Mouse (Mus musculus) lung, embryonic 15.5 days (tissue): ENCODE results near the gene Hnf1a. TPM values are rescaled to one million over a fixed set of nuclear protein-coding genes. Genes with fewer than 3 reads are reported as not detected.

Experiments
- ATAC-seq: fragments of 200-750 bp; cut with Nextera tagmentation; 2 replicates; pipeline ENCODE4 v1.8.0; 2017; ENCODE audit warnings: moderate number of reproducible peaks, borderline replicate concordance; ENCODE audit not compliant: low FRiP score, low TSS enrichment; ENCODE audit errors: extremely low read depth
- H3K27ac ChIP-seq: fragments of 300-500 bp; sonication (generic); 2 replicates; pipeline ENCODE4 v1.5.1; 2015; ENCODE audit warnings: moderate library complexity, mild to moderate bottlenecking, inconsistent platforms
- H3K27me3 ChIP-seq: fragments of 300-500 bp; sonication (generic); 2 replicates; pipeline ENCODE4 v1.6.1; 2015; ENCODE audit warnings: inconsistent platforms
- H3K36me3 ChIP-seq: fragments of 300-500 bp; sonication (generic); 2 replicates; pipeline ENCODE4 v1.6.1; 2015; ENCODE audit warnings: inconsistent platforms
- H3K4me1 ChIP-seq: fragments of 300-500 bp; sonication (generic); 2 replicates; pipeline ENCODE4 v1.6.1; 2015; ENCODE audit warnings: inconsistent platforms
- H3K4me2 ChIP-seq: fragments of 300-500 bp; sonication (generic); 2 replicates; pipeline ENCODE4 v1.6.1; 2015; ENCODE audit warnings: inconsistent platforms, mild to moderate bottlenecking, moderate library complexity
- H3K4me3 ChIP-seq: fragments of 300-500 bp; sonication (generic); 2 replicates; pipeline ENCODE4 v1.5.1; 2015; ENCODE audit warnings: mild to moderate bottlenecking, inconsistent platforms
- H3K9ac ChIP-seq: fragments of 300-500 bp; sonication (generic); 2 replicates; pipeline ENCODE4 v1.6.1; 2015; ENCODE audit warnings: inconsistent platforms
- H3K9me3 ChIP-seq: fragments of 300-500 bp; sonication (generic); 2 replicates; pipeline ENCODE4 v1.6.1; 2016; ENCODE audit warnings: inconsistent platforms
- WGBS: fragments of 180-500 bp; shearing (Covaris S2); methylation state at CpG from one replicate; pipeline ENCODE4 v1.1.7; 2015; 5-methylcytosine and 5-hydroxymethylcytosine counted together
- polyA plus RNA-seq: library from polyadenylated mRNA; unstranded; fragments of >200 nt; fragmentation: Nextera tagmentation; extraction: Ambion mirVana; gene quantifications from 2 replicates; pipeline ENCODE4 v1.2.1, GENCODE M21; 2015

The Hnf1a gene
- polyA plus RNA-seq = 0.15 TPM in 1 of 2 replicates, not detected in the other

DNA sequence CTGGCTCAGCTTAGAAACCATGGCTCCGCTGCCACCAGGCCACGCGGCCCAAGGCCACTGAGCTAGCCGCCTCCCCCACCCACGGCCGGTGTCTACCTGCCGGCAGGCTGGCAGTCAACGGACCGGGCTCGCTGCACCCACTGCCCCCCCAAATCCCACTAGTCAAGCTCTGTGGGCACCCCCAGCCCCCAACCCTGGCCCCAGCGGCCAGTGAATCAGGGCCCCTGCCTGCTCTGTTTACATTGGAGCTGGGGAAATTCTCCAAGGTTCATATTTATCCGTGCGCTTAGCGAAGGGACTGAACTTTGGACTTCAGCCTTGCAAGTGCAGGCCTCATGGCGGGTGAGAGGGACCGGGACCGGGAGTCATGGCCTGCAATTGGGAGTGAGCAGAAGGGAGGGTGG lies at the start of gene Hnf1a:
Gene Hnf1a (minus strand): TSS at position 271 of the 404 bp plus-strand sequence.
- Histone ChIP-seq H3K4me3 (no peak within 1 kb of the TSS), H3K4me2 (no peak within 1 kb of the TSS), H3K36me3 (no peaks in the 10 kb centered on the region), H3K27ac (no peak within 1 kb of the TSS), H3K9ac (no peak within 1 kb of the TSS), H3K4me1 (0 out of 2 replicates have a peak, but pooled peaks cover 3% of the 10 kb centered on the region), H3K9me3 (no peaks in the 10 kb centered on the region), H3K27me3 (0 out of 2 replicates have a peak, but pooled peaks cover 4% of the 10 kb centered on the region)
- WGBS = 50% methylated on average over 17 of the region's 17 CpGs
- no peak for ATAC-seq

DNA sequence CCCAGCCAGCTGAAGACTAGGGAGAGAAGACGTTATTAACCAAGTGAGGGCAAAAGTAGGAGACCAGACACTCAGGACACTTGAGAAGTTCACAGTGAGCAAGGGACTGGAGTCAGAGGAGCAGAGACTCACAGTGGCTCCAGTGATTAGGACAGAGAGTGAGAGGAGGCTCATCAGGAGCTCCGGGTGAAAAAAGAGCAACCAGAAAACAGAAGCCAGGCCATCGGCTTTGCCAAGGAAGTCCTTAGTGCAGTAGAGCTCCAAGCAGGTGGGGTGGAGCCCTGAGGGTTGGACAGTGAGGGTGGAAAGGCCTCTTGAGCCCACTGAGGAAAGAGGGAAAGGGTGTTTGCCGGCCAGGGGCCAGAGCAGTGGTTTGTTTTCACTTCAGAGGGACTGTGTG lies 47.9 kb upstream of the Hnf1a start:
- H3K4me1 ChIP-seq = peaks cover 48% of the 10 kb centered on the region
- no peak for ATAC-seq
- H3K4me2 ChIP-seq = 0 out of 2 replicates have a peak overlapping the region, but pooled peaks have one; percentile 1
- H3K9me3 ChIP-seq = no peaks in the 10 kb centered on the region
- no peaks in the 10 kb centered on the region for H3K27me3 ChIP-seq
- WGBS = 43% methylated on average over 4 of the region's 4 CpGs
- H3K9ac ChIP-seq = no peak overlapping the region
- H3K36me3 ChIP-seq = no peaks in the 10 kb centered on the region
- 0 out of 2 replicates have a peak overlapping the region, but pooled peaks have one; percentile 29 for H3K27ac ChIP-seq
- H3K4me3 ChIP-seq = no peak overlapping the region

DNA sequence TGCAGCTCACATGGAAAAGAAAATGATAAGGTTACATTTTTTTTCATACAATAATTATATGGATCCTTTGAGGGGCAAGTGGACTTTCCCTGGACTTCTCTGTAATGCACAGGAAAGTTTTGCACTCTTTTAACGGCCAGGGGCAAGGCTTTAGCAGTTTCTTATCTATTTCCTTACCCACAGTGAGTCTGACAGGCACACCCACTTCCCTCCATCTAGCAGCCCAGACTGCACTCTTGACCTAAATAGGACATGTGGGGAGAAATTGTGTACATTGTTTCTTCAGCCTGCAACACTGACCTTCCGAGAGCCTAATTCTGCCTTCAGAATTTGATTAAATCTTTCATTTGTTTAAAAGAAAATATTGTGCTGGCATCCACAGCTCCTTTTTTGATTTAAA lies 47.4 kb upstream of the Hnf1a start:
- Histone ChIP-seq H3K9ac (no peak overlapping the region), H3K36me3 (no peaks in the 10 kb centered on the region), H3K27ac (no peak overlapping the region), H3K4me1 (peaks cover 54% of the 10 kb centered on the region), H3K4me2 (peak overlapping the region; percentile 8; the same call in 1 of the 2 replicates), H3K4me3 (no peak overlapping the region), H3K27me3 (no peaks in the 10 kb centered on the region), H3K9me3 (no peaks in the 10 kb centered on the region)
- 13% methylated on average over 2 of the region's 2 CpGs for WGBS
- no peak for ATAC-seq

DNA sequence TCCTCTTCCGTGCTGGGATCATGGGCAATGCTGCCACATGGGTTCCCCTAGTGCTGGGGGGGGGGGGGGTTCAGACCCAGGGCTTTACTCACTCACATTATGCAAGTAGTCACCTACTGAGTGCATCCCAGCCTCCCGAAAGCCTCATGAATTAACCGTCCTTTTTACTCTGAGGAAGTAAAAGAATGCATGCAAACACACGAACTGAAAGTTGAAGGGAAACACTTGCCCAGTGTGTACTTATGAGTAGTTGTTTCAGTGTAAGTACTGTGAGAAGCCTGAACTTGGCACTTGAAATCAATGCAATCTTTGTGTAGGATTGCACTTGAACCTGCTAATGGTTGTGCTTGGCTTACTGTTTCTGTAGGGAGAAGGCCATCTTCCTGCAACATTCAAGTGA lies 44.2 kb upstream of the Hnf1a start:
- H3K9ac ChIP-seq = no peak overlapping the region
- 39% methylated on average over 4 of the region's 4 CpGs for WGBS

DNA sequence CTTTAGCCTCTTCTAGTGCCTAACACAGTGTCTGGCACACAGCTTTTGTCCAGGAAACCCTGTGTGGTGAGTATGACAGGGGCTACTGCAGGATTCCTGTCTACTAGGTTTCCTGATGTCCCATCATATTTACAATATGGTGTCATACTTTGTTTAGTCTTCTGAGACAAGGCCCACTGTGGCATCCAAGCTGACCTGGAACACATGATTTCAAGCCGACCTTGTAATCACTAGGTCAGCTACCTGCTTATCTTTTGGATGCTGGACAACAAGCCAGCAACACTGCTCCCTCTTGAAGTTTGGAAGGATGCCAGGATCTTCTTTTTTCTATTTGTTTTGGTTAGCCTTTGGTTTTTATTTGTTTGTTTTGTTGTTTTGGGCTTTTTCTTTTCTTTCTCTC lies 43.7 kb upstream of the Hnf1a start:
- Histone ChIP-seq H3K9ac (no peak overlapping the region), H3K4me1 (peaks cover 61% of the 10 kb centered on the region), H3K27me3 (no peaks in the 10 kb centered on the region), H3K36me3 (no peaks in the 10 kb centered on the region), H3K4me3 (no peak overlapping the region), H3K27ac (no peak overlapping the region), H3K9me3 (no peaks in the 10 kb centered on the region), H3K4me2 (peak overlapping the region; percentile 34; the same call in 1 of the 2 replicates)
- no peak for ATAC-seq
- WGBS = 11% methylated on average over 1 of the region's 1 CpGs

More for the DNA sequence above, 44.2 kb upstream of the Hnf1a start:
- Histone ChIP-seq H3K36me3 (no peaks in the 10 kb centered on the region), H3K4me2 (peak overlapping the region; percentile 34; the same call in 1 of the 2 replicates), H3K27ac (peak overlapping the region; percentile 18; the same call in 1 of the 2 replicates), H3K4me3 (0 out of 2 replicates have a peak overlapping the region, but pooled peaks have one; percentile 9), H3K4me1 (peaks cover 61% of the 10 kb centered on the region), H3K27me3 (no peaks in the 10 kb centered on the region), H3K9me3 (no peaks in the 10 kb centered on the region)
- no peak for ATAC-seq

DNA sequence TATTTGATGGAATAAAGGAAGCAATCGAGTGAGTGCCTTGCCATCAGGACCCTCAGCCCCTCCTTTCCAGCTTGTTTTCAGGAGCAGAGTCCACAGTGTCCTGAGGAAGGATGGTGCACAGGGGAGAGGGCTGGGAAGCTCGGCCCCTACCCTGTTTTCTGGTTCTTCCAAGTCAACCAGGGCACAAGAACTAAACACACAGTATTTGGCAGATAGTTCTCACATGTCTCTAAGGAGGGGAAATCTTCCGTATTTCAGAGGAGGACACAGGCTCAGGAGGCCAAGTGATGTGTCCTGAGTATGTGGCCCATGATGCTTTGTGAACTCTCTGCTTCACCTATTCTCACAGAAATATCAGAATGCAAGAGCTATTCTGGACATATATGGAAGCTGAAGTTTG lies 42.5 kb upstream of the Hnf1a start:
- H3K36me3 ChIP-seq = no peaks in the 10 kb centered on the region
- no peak overlapping the region for H3K4me3 ChIP-seq
- no peaks in the 10 kb centered on the region for H3K27me3 ChIP-seq
- no peak overlapping the region for H3K27ac ChIP-seq
- H3K4me2 ChIP-seq = no peak overlapping the region
- no peaks in the 10 kb centered on the region for H3K9me3 ChIP-seq
- H3K9ac ChIP-seq = no peak overlapping the region
- peaks cover 55% of the 10 kb centered on the region for H3K4me1 ChIP-seq
- WGBS = 59% methylated on average over 3 of the region's 3 CpGs
- ATAC-seq = no peak

DNA sequence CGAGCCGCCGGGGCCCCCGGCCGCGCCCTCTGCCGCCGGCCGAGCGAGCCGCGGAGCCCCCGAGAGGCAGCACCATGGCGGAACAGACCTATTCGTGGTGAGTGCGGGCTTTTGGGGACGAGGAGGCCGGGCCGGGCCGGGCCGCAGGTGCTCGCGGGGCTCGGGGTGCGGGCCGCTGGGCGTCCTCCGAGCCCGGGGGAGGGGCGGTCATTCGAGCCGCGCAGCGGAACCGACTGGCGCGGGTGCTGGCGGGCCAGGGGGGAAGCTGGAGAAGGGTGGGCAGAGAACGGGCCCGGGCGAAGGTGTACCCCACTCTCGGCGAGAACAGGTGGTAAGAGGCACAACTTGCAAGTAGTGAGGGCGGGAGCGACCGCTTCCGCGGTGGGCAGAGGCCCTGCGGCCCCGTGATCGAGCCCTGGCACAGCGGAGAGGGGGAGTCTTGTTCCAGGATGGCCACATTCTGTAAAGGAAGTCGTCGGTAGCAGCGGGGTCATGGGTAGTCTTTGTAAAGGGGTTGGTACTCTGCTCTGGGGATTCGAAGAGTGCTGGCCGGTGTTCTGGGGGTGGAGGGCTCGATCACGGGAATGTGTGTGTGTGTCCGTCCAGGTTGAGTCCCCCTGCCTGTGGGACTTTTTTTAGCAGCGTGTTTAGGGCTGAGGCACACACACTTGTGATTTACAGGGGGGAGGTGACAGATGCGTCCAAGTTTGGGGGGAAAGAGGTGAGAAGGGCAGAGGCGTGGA lies 40.8 kb upstream of the Hnf1a start:
- Histone ChIP-seq H3K27ac (peak overlapping the region; percentile 85), H3K4me3 (peak overlapping the region; percentile 100), H3K4me1 (peaks cover 37% of the 10 kb centered on the region), H3K9ac (peak overlapping the region; percentile 96), H3K9me3 (no peaks in the 10 kb centered on the region), H3K27me3 (no peaks in the 10 kb centered on the region), H3K4me2 (peak overlapping the region; percentile 89), H3K36me3 (no peaks in the 10 kb centered on the region)
- WGBS = under 1% methylated on average over 55 of the region's 63 CpGs
- peak; percentile 50 for ATAC-seq

DNA sequence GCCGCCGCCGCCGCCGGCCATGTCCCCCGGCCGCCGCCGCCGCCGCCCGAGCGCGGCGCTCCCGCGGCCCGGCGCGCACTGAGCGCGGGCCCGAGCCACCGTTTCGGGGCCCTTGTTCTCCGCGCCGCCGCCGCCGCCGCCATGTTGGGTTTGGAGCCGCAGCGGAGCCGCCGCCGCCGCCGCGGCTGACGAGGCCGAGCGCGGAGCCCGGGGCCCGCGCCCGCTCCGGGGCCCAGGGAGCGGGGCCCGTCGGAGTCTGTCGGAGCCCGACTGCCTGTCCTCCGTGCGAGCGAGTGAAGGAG lies 40.3 kb upstream of the Hnf1a start:
- H3K4me2 ChIP-seq = peak overlapping the region; percentile 89
- H3K4me3 ChIP-seq = peak overlapping the region; percentile 100
- H3K27me3 ChIP-seq = no peaks in the 10 kb centered on the region
- H3K9ac ChIP-seq = peak overlapping the region; percentile 96
- H3K9me3 ChIP-seq = no peaks in the 10 kb centered on the region
- H3K27ac ChIP-seq = peak overlapping the region; percentile 85
- H3K36me3 ChIP-seq = no peaks in the 10 kb centered on the region
- ATAC-seq = peak; percentile 51; the same call in 1 of the 2 replicates
- H3K4me1 ChIP-seq = peaks cover 36% of the 10 kb centered on the region
- WGBS = 0% methylated on average over 21 of the region's 57 CpGs

DNA sequence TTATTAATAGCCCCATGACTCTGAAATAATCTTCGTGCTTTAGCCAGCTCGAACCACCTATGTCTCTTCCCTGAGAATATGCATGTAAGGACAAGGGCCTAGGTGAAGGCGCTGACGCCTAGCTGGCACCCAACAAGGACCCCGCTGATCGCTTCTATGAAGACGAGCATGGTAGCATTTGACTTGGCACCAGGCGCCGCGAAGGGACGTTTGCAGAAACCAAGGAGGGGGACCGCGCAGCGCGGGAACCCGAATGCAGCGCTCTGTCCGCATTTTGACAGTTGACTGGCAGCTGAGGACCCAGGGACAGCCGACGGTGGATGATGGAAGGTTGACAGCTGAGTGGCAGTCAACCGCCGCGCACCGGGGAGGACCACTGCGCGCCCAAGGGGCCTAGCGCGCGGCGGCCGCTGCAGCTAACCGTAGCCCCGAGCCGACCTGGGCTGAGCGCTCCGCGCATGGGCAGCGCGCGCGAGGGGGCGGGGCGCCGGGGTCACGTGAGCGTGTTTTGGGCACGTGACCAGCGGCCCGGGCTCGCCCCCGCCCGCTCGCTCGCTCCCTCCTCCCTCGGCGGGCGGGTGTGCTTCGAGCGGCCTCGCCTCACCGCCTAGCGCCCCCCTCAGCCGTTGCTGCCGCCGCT lies 39.8 kb upstream of the Hnf1a start, which contains the start of gene Sppl3:
Gene Sppl3 (plus strand): TSS at position 561 of the 640 bp plus-strand sequence.
- Histone ChIP-seq H3K36me3 (no peaks in the 10 kb centered on the region), H3K9me3 (no peaks in the 10 kb centered on the region), H3K27me3 (no peaks in the 10 kb centered on the region), H3K4me1 (peaks cover 32% of the 10 kb centered on the region), H3K4me2 (peak within 1 kb of the TSS; percentile 89), H3K27ac (peak within 1 kb of the TSS; percentile 85), H3K4me3 (peak within 1 kb of the TSS; percentile 100), H3K9ac (peak within 1 kb of the TSS; percentile 96)
- under 1% methylated on average over 46 of the region's 65 CpGs for WGBS
- peak; percentile 92 for ATAC-seq

DNA sequence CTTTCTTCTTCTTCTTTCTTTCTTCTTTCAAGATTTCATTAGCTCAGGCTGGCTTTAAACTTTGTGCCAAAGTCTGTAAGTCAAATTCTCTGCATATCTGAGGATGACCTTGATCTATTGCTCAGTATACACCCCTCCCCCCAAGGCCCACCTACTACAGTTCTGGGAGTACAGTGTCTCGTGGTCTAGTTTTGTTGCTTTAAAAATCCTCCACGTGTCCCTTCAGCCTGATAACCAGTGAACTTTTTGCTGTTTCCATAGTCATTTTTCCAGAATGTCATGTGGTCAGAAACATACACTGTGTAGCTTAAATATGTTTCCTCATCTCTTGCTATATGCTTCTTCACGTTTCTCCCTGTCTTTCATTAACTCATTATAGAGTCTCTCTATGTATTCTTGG lies 39.1 kb upstream of the Hnf1a start:
- H3K9ac ChIP-seq = no peak overlapping the region
- ATAC-seq = no peak
- WGBS = 25% methylated on average over 3 of the region's 3 CpGs
- peaks cover 25% of the 10 kb centered on the region for H3K4me1 ChIP-seq
- peak overlapping the region; percentile 100; the same call in 1 of the 2 replicates for H3K4me3 ChIP-seq
- no peak overlapping the region for H3K27ac ChIP-seq
- H3K27me3 ChIP-seq = no peaks in the 10 kb centered on the region
- no peaks in the 10 kb centered on the region for H3K9me3 ChIP-seq
- H3K36me3 ChIP-seq = no peaks in the 10 kb centered on the region
- H3K4me2 ChIP-seq = peak overlapping the region; percentile 89; the same call in 1 of the 2 replicates

DNA sequence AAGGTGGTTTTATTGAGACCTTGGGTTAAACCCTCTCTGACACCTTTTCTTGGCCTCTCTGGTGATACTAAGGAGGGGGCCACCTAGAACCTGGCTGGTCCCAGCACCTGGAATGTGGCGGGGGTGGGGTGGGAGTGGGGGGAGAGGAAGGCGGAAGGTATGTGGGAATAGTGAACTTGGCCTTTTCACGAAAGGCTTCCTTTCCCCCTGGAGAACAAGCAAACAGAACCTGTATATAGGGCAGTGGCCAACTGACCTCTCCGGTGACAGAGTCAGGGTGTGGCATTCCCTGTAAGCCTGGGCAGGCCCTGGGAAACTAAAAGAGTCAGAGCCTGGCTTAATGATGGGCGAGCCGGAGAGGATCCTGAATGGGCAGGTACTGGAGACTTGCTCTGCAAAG lies 38.2 kb upstream of the Hnf1a start:
- Histone ChIP-seq H3K36me3 (no peaks in the 10 kb centered on the region), H3K4me1 (peaks cover 18% of the 10 kb centered on the region), H3K27ac (no peak overlapping the region), H3K27me3 (no peaks in the 10 kb centered on the region), H3K9ac (no peak overlapping the region), H3K9me3 (no peaks in the 10 kb centered on the region), H3K4me2 (no peak overlapping the region), H3K4me3 (no peak overlapping the region)
- no peak for ATAC-seq
- 88% methylated on average over 6 of the region's 6 CpGs for WGBS

DNA sequence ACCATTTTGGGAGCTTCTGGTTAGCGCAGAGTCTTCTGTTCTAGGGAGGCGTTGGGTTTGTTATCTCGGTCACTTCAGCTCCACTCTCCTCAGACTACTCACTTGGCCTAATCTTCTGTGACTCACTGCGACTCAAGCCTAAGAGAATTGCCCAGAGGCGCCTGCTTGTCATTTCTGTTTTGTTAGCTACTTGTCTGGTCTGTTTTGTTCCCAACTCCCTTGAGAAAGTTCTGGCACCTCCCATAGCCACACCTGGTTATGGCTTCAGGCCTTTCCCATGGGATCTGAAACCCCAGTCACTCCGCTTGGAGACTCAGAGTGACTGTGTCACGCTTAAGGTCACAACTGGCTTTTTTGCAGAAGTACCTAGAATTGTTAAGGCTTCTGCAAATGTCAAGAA lies 37.4 kb upstream of the Hnf1a start:
- ATAC-seq = no peak
- H3K9ac ChIP-seq = no peak overlapping the region
- 82% methylated on average over 7 of the region's 7 CpGs for WGBS
- no peaks in the 10 kb centered on the region for H3K27me3 ChIP-seq
- H3K27ac ChIP-seq = no peak overlapping the region
- H3K9me3 ChIP-seq = no peaks in the 10 kb centered on the region
- no peak overlapping the region for H3K4me3 ChIP-seq
- H3K4me2 ChIP-seq = no peak overlapping the region
- peaks cover 12% of the 10 kb centered on the region for H3K4me1 ChIP-seq
- H3K36me3 ChIP-seq = no peaks in the 10 kb centered on the region
